Mouse (Mus musculus) midbrain, postnatal 0 days (tissue): ENCODE results near the gene Urad. TPM values are rescaled to one million over a fixed set of nuclear protein-coding genes. Genes with fewer than 3 reads are reported as not detected.

Experiments used
- ATAC-seq: fragments of 200-750 bp; cut with Nextera tagmentation; 2 replicates; pipeline ENCODE4 v1.8.0; 2017; ENCODE audit warnings: moderate number of reproducible peaks, mild to moderate bottlenecking, moderate TSS enrichment, moderate library complexity; ENCODE audit not compliant: low FRiP score
- DNase-seq: peaks from one replicate; pipeline ENCODE4 v3.0.0-alpha.2; 2015; ENCODE audit warnings: low spot score
- H3K27ac ChIP-seq: fragments of 300-500 bp; sonication (generic); 2 replicates; pipeline ENCODE4 v1.5.1; 2014; ENCODE audit warnings: low read depth, mild to moderate bottlenecking, low read length, mixed read lengths
- H3K27me3 ChIP-seq: fragments of 300-500 bp; sonication (generic); 2 replicates; pipeline ENCODE4 v1.6.1; 2014; ENCODE audit warnings: low read length, control low read depth, mixed read lengths; ENCODE audit not compliant: insufficient read depth
- H3K36me3 ChIP-seq: fragments of 300-500 bp; sonication (generic); 2 replicates; pipeline ENCODE4 v1.6.1; 2014; ENCODE audit warnings: low read length, control low read depth, mixed read lengths; ENCODE audit not compliant: insufficient read depth
- H3K4me1 ChIP-seq: fragments of 300-500 bp; sonication (generic); 2 replicates; pipeline ENCODE4 v1.6.1; 2014; ENCODE audit warnings: mild to moderate bottlenecking, control low read depth, antibody characterized with exemption, low read length, mixed read lengths; ENCODE audit not compliant: insufficient read depth
- H3K4me2 ChIP-seq: fragments of 300-500 bp; sonication (generic); 2 replicates; pipeline ENCODE4 v1.6.1; 2014; ENCODE audit warnings: low read depth, mild to moderate bottlenecking, low read length, mixed read lengths; ENCODE audit not compliant: poor library complexity, severe bottlenecking
- H3K4me3 ChIP-seq: fragments of 300-500 bp; sonication (generic); 2 replicates; pipeline ENCODE4 v1.5.1; 2014; ENCODE audit warnings: low read depth, mild to moderate bottlenecking, low read length, moderate library complexity
- H3K9ac ChIP-seq: fragments of 300-500 bp; sonication (generic); replicated peaks from 2 replicates; pipeline ENCODE4 v1.6.1; 2014; ENCODE audit warnings: mild to moderate bottlenecking, low read length, moderate library complexity, mixed read lengths; ENCODE audit not compliant: poor library complexity, severe bottlenecking
- H3K9me3 ChIP-seq: fragments of 300-500 bp; sonication (generic); 2 replicates; pipeline ENCODE4 v1.6.1; 2016; ENCODE audit warnings: low read length, control low read depth
- CTCF ChIP-seq: IDR thresholded peaks from 2 replicates; pipeline ENCODE4 v1.5.1; 2016; ENCODE audit warnings: antibody characterized with exemption, mild to moderate bottlenecking
- WGBS: fragments of 180-500 bp; shearing (Covaris S2); extraction: QIAGEN DNeasy Blood & Tissue Kit; methylation state at CpG from one replicate; pipeline ENCODE4 v1.1.7; 2014; 5-methylcytosine and 5-hydroxymethylcytosine counted together
- polyA plus RNA-seq: library from polyadenylated mRNA; unstranded; fragments of >200 nt; fragmentation: Nextera tagmentation; extraction: Ambion mirVana; gene quantifications from 2 replicates; pipeline ENCODE4 v1.2.1, GENCODE M21; 2015
- total RNA-seq: library from RNA; depleted of rRNA; stranded (reverse); fragments of >200 nt; gene quantifications from 2 replicates; pipeline ENCODE4 v1.2.3, GENCODE M21; 2014

The Urad gene
- total and polyA plus RNA-seq, 2 experiments from 2014 or later = not detected

GRCm38 (mm10) chr5:147319653-147320052 is 2.6 kb downstream of the Urad start:
- H3K9me3 ChIP-seq = no peaks in the 10 kb centered on the region
- no peaks in the 10 kb centered on the region for H3K36me3 ChIP-seq
- H3K27me3 ChIP-seq = peaks cover 55% of the 10 kb centered on the region
- TF ChIP-seq CTCF = peak; percentile 95
- no peak; the same call in 1 of the 2 replicates for ATAC-seq
- no peak overlapping the region for H3K27ac ChIP-seq
- no peak overlapping the region for H3K4me2 ChIP-seq
- H3K4me1 ChIP-seq = no peaks in the 10 kb centered on the region
- peak; percentile 92 for DNase-seq
- no peak overlapping the region for H3K4me3 ChIP-seq
- H3K9ac ChIP-seq = no peak overlapping the region

- Histone ChIP-seq H3K4me2 (no peak overlapping the region), H3K9ac (no peak overlapping the region), H3K36me3 (no peaks in the 10 kb centered on the region), H3K27ac (no peak overlapping the region), H3K27me3 (peaks cover 69% of the 10 kb centered on the region), H3K4me1 (no peaks in the 10 kb centered on the region), H3K4me3 (no peak overlapping the region), H3K9me3 (no peaks in the 10 kb centered on the region)
- DNase-seq = no peak
- peak; percentile 15; the same call in 1 of the 2 replicates for TF ChIP-seq CTCF
- ATAC-seq = no peak
- 26% methylated on average over 7 of the region's 7 CpGs for WGBS
Observed at GRCm38 (mm10) chr5:147317991-147318390, 4.2 kb downstream of the Urad start.

GRCm38 (mm10) chr5:147317321-147317720 is 4.9 kb downstream of the Urad start:
- no peak overlapping the region for H3K27ac ChIP-seq
- no peaks in the 10 kb centered on the region for H3K4me1 ChIP-seq
- peaks cover 69% of the 10 kb centered on the region for H3K27me3 ChIP-seq
- H3K36me3 ChIP-seq = no peaks in the 10 kb centered on the region
- ATAC-seq (no peak), DNase-seq (no peak)
- 5% methylated on average over 7 of the region's 7 CpGs for WGBS
- no peak for TF ChIP-seq CTCF
- H3K9me3 ChIP-seq = no peaks in the 10 kb centered on the region
- no peak overlapping the region for H3K9ac ChIP-seq
- H3K4me2 ChIP-seq = no peak overlapping the region
- no peak overlapping the region for H3K4me3 ChIP-seq

- no peak for TF ChIP-seq CTCF
- DNase-seq (no peak), ATAC-seq (no peak)
- under 1% methylated on average over 25 of the region's 25 CpGs for WGBS
- no peak overlapping the region for H3K9ac ChIP-seq
- H3K36me3 ChIP-seq = no peaks in the 10 kb centered on the region
- H3K4me3 ChIP-seq = peak overlapping the region; percentile 9; the same call in 1 of the 2 replicates
- no peaks in the 10 kb centered on the region for H3K4me1 ChIP-seq
- no peaks in the 10 kb centered on the region for H3K9me3 ChIP-seq
- H3K27ac ChIP-seq = no peak overlapping the region
- peaks cover 82% of the 10 kb centered on the region for H3K27me3 ChIP-seq
- H3K4me2 ChIP-seq = no peak overlapping the region
Observed at GRCm38 (mm10) chr5:147315432-147316075, 6.7 kb downstream of the Urad start.

GRCm38 (mm10) chr5:147314646-147315431 is 7.4 kb downstream of the Urad start:
- DNase-seq = no peak
- peaks cover 89% of the 10 kb centered on the region for H3K27me3 ChIP-seq
- no peak for ATAC-seq
- TF ChIP-seq CTCF = no peak
- peak overlapping the region; percentile 22; the same call in 1 of the 2 replicates for H3K4me2 ChIP-seq
- H3K27ac ChIP-seq = no peak overlapping the region
- no peaks in the 10 kb centered on the region for H3K4me1 ChIP-seq
- H3K9me3 ChIP-seq = no peaks in the 10 kb centered on the region
- H3K36me3 ChIP-seq = no peaks in the 10 kb centered on the region
- under 1% methylated on average over 39 of the region's 39 CpGs for WGBS
- H3K4me3 ChIP-seq = peak overlapping the region; percentile 9; the same call in 1 of the 2 replicates
- H3K9ac ChIP-seq = no peak overlapping the region
